Mouse (Mus musculus): Measurements from ENCODE around the gene Psd4.

GRCm38 (mm10) chr2:24455057-24455855 is 87.9 kb downstream of the Psd4 start:
- TF ChIP-seq CTCF (IDR thresholded peaks at IDR 0.05; ENCODE audit: low read depth) = no peak
- TF ChIP-seq EP300 (IDR thresholded peaks at IDR 0.05; ENCODE audit: low read depth) = no peak
